Mouse (Mus musculus): ENCODE measurements around the gene Plcb2. TPM values are rescaled to one million over a fixed set of nuclear protein-coding genes. Genes with fewer than 3 reads are reported as not detected.
A peak's percentile ranks its signal among the peaks of the same experiment; 100 is the strongest.

Plcb2 gene
- total and polyA plus RNA-seq, 3 experiments: 6.4 to 21.2 TPM; not detected in 1

- Histone ChIP-seq H3K27me3 (ENCODE audit: control insufficient read depth in 1 of 2, insufficient read depth in 2 of 2, low read length in 2 of 2) (no peaks in the 10 kb centered on the region), H3K27ac (ENCODE audit: control insufficient read depth, low read depth, low read length) (no peak overlapping the region), H3K4me1 (ENCODE audit: control insufficient read depth in 1 of 2, insufficient read depth in 2 of 2, low read length in 2 of 2) (peaks cover 3 to 19% of the 10 kb centered on the region in 2 experiments; a peak in 3 of 4 replicates), H3K36me3 (ENCODE audit: control insufficient read depth in 1 of 2, insufficient read depth in 2 of 2, low read length in 2 of 2) (peaks cover 0 to 8% of the 10 kb centered on the region in 2 experiments; a peak in 2 of 4 replicates), H3K4me3 (ENCODE audit: control insufficient read depth in 1 of 2, insufficient read depth in 1 of 2, low read depth in 2 of 2, low read length in 2 of 2) (no peak overlapping the region), H3K79me2 (ENCODE audit: control insufficient read depth, insufficient read depth, low read length, poor library complexity) (peaks cover 3% of the 10 kb centered on the region), H3K9ac (ENCODE audit: control insufficient read depth, low read depth, low read length, poor library complexity, severe bottlenecking) (no peak overlapping the region), H3K9me3 (replicated peaks; ENCODE audit: insufficient read depth, low read length) (no peaks in the 10 kb centered on the region)
- TF ChIP-seq NELFE (IDR thresholded peaks at IDR 0.05; ENCODE audit: low read depth, low read length) (no peak), UBTF (IDR thresholded peaks at IDR 0.05; ENCODE audit: borderline replicate concordance, insufficient read depth, low read depth, low read length) (no peak), EP300 (IDR thresholded peaks at IDR 0.05; ENCODE audit: low read depth in 1 of 2, low read length in 2 of 2) (no peak), RCOR1 (IDR thresholded peaks at IDR 0.05; ENCODE audit: low read depth, low read length) (peak; percentile 30; the same call in 1 of the 2 replicates), USF1 (IDR thresholded peaks at IDR 0.05; ENCODE audit: low read depth, low read length) (no peak), HCFC1 (IDR thresholded peaks at IDR 0.05; ENCODE audit: low read depth, low read length) (no peak), ELF1 (IDR thresholded peaks at IDR 0.05; ENCODE audit: low read depth, low read length) (no peak), ZNF384 (IDR thresholded peaks at IDR 0.05; ENCODE audit: low read depth, low read length) (peak; percentile 49)
- DNase-seq (ENCODE audit: low read depth, low spot score): no peak
Measured at GRCm38 (mm10) chr2:118760311-118761025, 32.2 kb upstream of the Plcb2 start.

GRCm38 (mm10) chr2:118759828-118760227 is 31.6 kb upstream of the Plcb2 start:
- Histone ChIP-seq H3K36me3 (ENCODE audit: control insufficient read depth in 1 of 2, insufficient read depth in 2 of 2, low read length in 2 of 2) (peaks cover 0 to 8% of the 10 kb centered on the region in 2 experiments; a peak in 2 of 4 replicates), H3K4me1 (ENCODE audit: control insufficient read depth in 1 of 2, insufficient read depth in 2 of 2, low read length in 2 of 2) (peaks cover 3 to 19% of the 10 kb centered on the region in 2 experiments; a peak in 3 of 4 replicates), H3K79me2 (ENCODE audit: control insufficient read depth, insufficient read depth, low read length, poor library complexity) (peaks cover 3% of the 10 kb centered on the region), H3K9me3 (replicated peaks; ENCODE audit: insufficient read depth, low read length) (no peaks in the 10 kb centered on the region), H3K9ac (ENCODE audit: control insufficient read depth, low read depth, low read length, poor library complexity, severe bottlenecking) (no peak overlapping the region), H3K4me3 (ENCODE audit: control insufficient read depth in 1 of 2, insufficient read depth in 1 of 2, low read depth in 2 of 2, low read length in 2 of 2) (no peak overlapping the region), H3K27me3 (ENCODE audit: control insufficient read depth in 1 of 2, insufficient read depth in 2 of 2, low read length in 2 of 2) (no peaks in the 10 kb centered on the region), H3K27ac (ENCODE audit: control insufficient read depth, low read depth, low read length) (no peak overlapping the region)
- peak; percentile 84 for DNase-seq (ENCODE audit: low read depth, low spot score)
- TF ChIP-seq ZNF384 (IDR thresholded peaks at IDR 0.05; ENCODE audit: low read depth, low read length) (0 out of 2 replicates have a peak, but pooled peaks have one; percentile 21), RAD21 (IDR thresholded peaks at IDR 0.05; ENCODE audit: low read depth, low read length) (peak; percentile 94), SMC3 (IDR thresholded peaks at IDR 0.05; ENCODE audit: low read depth, low read length) (peak; percentile 83), ZC3H11A (IDR thresholded peaks at IDR 0.05; ENCODE audit: low read depth, low read length) (peak; percentile 80), MYC (IDR thresholded peaks at IDR 0.05; ENCODE audit: low read depth, low read length) (0 out of 2 replicates have a peak, but pooled peaks have one; percentile 41), CTCF (IDR thresholded peaks at IDR 0.05 in 2 of 3, conservative IDR thresholded peaks at IDR 0.05 in 1 of 3; ENCODE audit: control insufficient read depth in 1 of 3, insufficient read depth in 1 of 3, low read depth in 2 of 3, low read length in 3 of 3, poor library complexity in 1 of 3, severe bottlenecking in 1 of 3) (peak; percentile 82 to 94 (median 82)), UBTF (IDR thresholded peaks at IDR 0.05; ENCODE audit: borderline replicate concordance, insufficient read depth, low read depth, low read length) (no peak), POLR2AphosphoS5 (IDR thresholded peaks at IDR 0.05; ENCODE audit: borderline replicate concordance, low read depth, low read length) (no peak), NELFE (IDR thresholded peaks at IDR 0.05; ENCODE audit: low read depth, low read length) (no peak), MYB (IDR thresholded peaks at IDR 0.05; ENCODE audit: low read depth, low read length) (no peak), SIN3A (IDR thresholded peaks at IDR 0.05; ENCODE audit: low read length) (peak; percentile 33; the same call in 1 of the 2 replicates), MAZ (IDR thresholded peaks at IDR 0.05; ENCODE audit: low read depth, low read length) (peak; percentile 65; the same call in 1 of the 2 replicates), BHLHE40 (IDR thresholded peaks at IDR 0.05; ENCODE audit: borderline replicate concordance, low read depth, low read length) (no peak)

Measured in MEL (cell line).